Comparison of ENCODE assay signal across 39 mouse cellular contexts in genomic region chr19:11785409-11786154, GRCm38 (mm10). TPM values are rescaled to one million over a fixed set of nuclear protein-coding genes. Genes with fewer than 3 reads are reported as not detected.
"Had no signal": no experiment of that assay in that cellular context is flagged by ENCODE, and none has a peak within 500 bp of the region (broad histone marks: within the 10 kb centered on the region; RNA-seq: fewer than 3 reads in every experiment).

No protein-coding gene starts in this region.

- H3K27me3 ChIP-seq: heart, embryonic 12.5 days; hindbrain, embryonic 12.5 days; limb, embryonic 12.5 days; liver, embryonic 13.5 days; liver, embryonic 15.5 days had no signal

- H3K4me3 ChIP-seq: gastrocnemius, adult 2 months; heart, embryonic 12.5 days; hindbrain, embryonic 10.5 days; hindbrain, embryonic 12.5 days; layer of hippocampus, adult 2 months; left cerebral cortex, adult 2 months; limb, embryonic 10.5 days; limb, embryonic 12.5 days; liver, embryonic 13.5 days; liver, embryonic 15.5 days had no signal

- H3K4me1 ChIP-seq: heart, embryonic 12.5 days; hindbrain, embryonic 10.5 days; hindbrain, embryonic 12.5 days; limb, embryonic 10.5 days; limb, embryonic 12.5 days; liver, embryonic 13.5 days; liver, embryonic 15.5 days had no signal

- H3K9ac ChIP-seq: heart, embryonic 12.5 days; hindbrain, embryonic 12.5 days; hindbrain, embryonic 14.5 days; limb, embryonic 12.5 days; liver, embryonic 13.5 days; liver, embryonic 15.5 days; liver, postnatal 0 days had no signal

- ATAC-seq: hindbrain, embryonic 16.5 days; inflammation-experienced regulatory T-cells, adult 6 months; intestine, embryonic 16.5 days; liver, postnatal 0 days had no signal

- H3K36me3 ChIP-seq: hindbrain, embryonic 10.5 days; hindbrain, embryonic 12.5 days; limb, embryonic 10.5 days; limb, embryonic 12.5 days; liver, embryonic 13.5 days; liver, embryonic 15.5 days had no signal

- DNase-seq: gastrocnemius, adult 2 months; gastrocnemius, postnatal 10 days; gastrocnemius, postnatal 25 days; heart, postnatal 10 days; heart, postnatal 4 days; kidney, adult 18-20 months; kidney, adult 8-10 months; kidney, postnatal 10 days; kidney, postnatal 25 days; kidney, postnatal 4 days; liver; liver, embryonic 13.5 days; liver, postnatal 0 days had no signal

- H3K4me2 ChIP-seq: heart, embryonic 12.5 days; hindbrain, embryonic 12.5 days; hindbrain, embryonic 14.5 days; limb, embryonic 12.5 days; liver, embryonic 11.5 days; liver, embryonic 13.5 days; liver, embryonic 15.5 days had no signal

- H3K27ac ChIP-seq: gastrocnemius, adult 2 months; hindbrain, embryonic 10.5 days; hindbrain, embryonic 12.5 days; hindbrain, embryonic 14.5 days; layer of hippocampus, adult 2 months; left cerebral cortex, adult 2 months; limb, embryonic 10.5 days; limb, embryonic 12.5 days; liver, embryonic 13.5 days; liver, embryonic 15.5 days had no signal

- H3K9me3 ChIP-seq: heart, embryonic 12.5 days; hindbrain, embryonic 10.5 days; hindbrain, embryonic 12.5 days; limb, embryonic 10.5 days; liver, embryonic 13.5 days; liver, embryonic 15.5 days had no signal

RNA-seq across cellular contexts. Expression of gene Gif, which starts 38.2 kb away (rescaled TPM):
- total RNA-seq: gastrocnemius, adult 2 months; gastrocnemius, postnatal 10 days; gastrocnemius, postnatal 25 days; gastrocnemius, postnatal 4 days; granulocyte monocyte progenitor cell, adult 5-6 weeks; heart, adult 8-10 months; heart, postnatal 10 days; heart, postnatal 25 days; heart, postnatal 4 days; layer of hippocampus, adult 2 months; layer of hippocampus, postnatal 10 days; layer of hippocampus, postnatal 25 days; left cerebral cortex, adult 2 months; left cerebral cortex, postnatal 14 days; left cerebral cortex, postnatal 36 days had no signal
- polyA plus RNA-seq: frontal cortex, adult 2 months; heart, embryonic 12.5 days; heart, embryonic 14.5 days; heart, embryonic 16.5 days; hindbrain, embryonic 10.5 days; hindbrain, embryonic 12.5 days; hindbrain, embryonic 14.5 days; hindbrain, embryonic 16.5 days; inflammation-experienced regulatory T-cells, adult 6 months; intestine, embryonic 16.5 days; kidney, embryonic 16.5 days; limb, embryonic 10.5 days; limb, embryonic 12.5 days; limb, embryonic 14.5 days; liver, embryonic 11.5 days; liver, embryonic 13.5 days; liver, embryonic 15.5 days; liver, postnatal 0 days had no signal

RNA-seq across cellular contexts. Expression of gene Olfr1417, which starts 53.4 kb away (rescaled TPM):
- total RNA-seq: gastrocnemius, adult 2 months; gastrocnemius, postnatal 10 days; gastrocnemius, postnatal 25 days; gastrocnemius, postnatal 4 days; granulocyte monocyte progenitor cell, adult 5-6 weeks; heart, adult 8-10 months; heart, postnatal 10 days; heart, postnatal 25 days; heart, postnatal 4 days; layer of hippocampus, adult 2 months; layer of hippocampus, postnatal 10 days; layer of hippocampus, postnatal 25 days; left cerebral cortex, adult 2 months; left cerebral cortex, postnatal 14 days; left cerebral cortex, postnatal 36 days had no signal
- polyA plus RNA-seq: heart, embryonic 16.5 days; hindbrain, embryonic 10.5 days; hindbrain, embryonic 12.5 days; inflammation-experienced regulatory T-cells, adult 6 months; intestine, embryonic 16.5 days; limb, embryonic 10.5 days; limb, embryonic 12.5 days; limb, embryonic 14.5 days; liver, embryonic 11.5 days; liver, embryonic 13.5 days; liver, embryonic 15.5 days; liver, postnatal 0 days had no signal
